Mouse (Mus musculus) c-Kit-negative CD71-positive TER-119-positive erythroid progenitor cells, embryonic 14.5 days (primary cell): ENCODE measurements around the gene Slc28a1.
"Not testable (repeated sequence)": the region's sequence is repeated elsewhere in the genome, so short reads cannot be mapped to it uniquely, and the experiment has no call there.

ENCODE experiments used
- DNase-seq: peaks from one replicate; pipeline ENCODE4 v3.0.0-alpha.2; 2013; ENCODE audit warnings: low read depth, low spot score

Gene Slc28a1

DNA sequence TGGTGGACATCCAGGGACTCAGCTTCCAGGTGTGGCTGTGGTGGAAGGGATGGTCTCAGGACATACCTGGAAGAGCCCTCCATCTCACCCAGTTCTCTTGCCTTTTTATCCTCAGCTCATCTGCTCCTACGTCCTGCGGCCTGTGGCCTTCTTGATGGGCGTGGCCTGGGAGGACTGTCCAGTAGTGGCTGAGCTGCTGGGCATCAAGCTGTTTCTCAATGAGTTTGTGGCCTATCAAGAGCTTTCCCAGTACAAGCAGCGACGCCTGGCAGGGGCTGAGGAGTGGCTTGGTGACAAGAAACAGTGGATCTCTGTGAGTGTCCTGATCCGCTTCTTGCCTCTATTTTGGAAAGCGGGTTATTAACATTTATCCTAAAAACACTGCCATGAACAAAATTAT is 49.8 kb downstream of the Slc28a1 start:
- DNase-seq = no peak

DNA sequence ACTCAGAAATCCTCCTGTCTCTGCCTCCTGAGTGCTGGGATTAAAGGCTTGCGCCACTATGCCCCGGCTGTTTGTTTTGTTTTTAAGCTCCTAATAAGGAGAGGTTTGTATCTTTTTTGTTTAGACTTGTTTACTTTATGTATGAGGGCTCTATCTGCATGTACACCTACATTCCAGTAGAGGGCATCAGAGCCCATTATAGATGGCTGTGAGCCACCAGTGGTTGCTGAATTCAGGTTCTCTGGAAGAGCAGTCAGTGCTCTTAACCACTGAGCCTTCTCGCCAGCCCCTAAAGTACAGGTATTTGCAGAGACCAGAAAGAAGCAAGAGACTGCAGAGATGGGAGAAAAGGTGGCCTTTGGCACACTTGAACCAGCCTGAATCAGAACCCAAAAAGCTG is 52.5 kb downstream of the Slc28a1 start:
- DNase-seq = no peak

DNA sequence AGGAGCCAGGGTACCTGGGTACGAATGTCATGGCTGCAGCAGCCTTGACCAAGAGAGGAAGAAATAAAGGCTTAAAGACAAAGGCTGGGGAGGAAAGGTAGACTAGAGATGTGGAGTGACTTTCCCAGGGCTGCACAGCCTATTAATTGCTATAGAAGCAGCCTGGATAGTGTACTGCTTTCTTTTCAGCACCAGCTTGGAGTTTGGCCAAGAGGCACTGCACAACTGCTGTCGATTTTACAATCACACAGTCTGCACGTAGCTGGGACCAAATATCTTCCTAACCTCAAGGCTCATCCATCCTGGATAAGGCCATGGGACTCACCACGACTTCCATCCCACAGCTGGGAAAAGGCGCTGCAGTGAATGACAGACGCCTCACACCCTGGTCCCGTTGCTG is 54.8 kb downstream of the Slc28a1 start:
- DNase-seq = no peak

DNA sequence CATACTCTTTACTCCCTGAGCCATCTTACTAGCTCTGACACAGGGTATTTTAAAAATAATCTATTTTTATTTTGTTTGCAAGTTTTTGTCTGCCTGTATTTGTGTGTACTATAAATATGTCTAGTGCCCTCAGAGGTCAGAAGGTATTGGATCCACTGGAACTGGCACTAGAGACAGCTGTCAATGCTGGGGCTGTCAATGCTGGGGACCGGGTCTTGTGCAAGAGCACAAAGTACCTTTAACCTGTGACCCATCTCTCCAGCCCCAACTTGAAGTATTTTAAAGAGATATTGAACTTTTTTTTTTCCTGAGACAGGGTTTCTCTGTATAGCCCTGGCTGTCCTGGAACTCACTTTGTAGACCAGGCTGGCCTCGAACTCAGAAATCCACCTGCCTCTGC is 59.3 kb downstream of the Slc28a1 start:
- DNase-seq = no peak

DNA sequence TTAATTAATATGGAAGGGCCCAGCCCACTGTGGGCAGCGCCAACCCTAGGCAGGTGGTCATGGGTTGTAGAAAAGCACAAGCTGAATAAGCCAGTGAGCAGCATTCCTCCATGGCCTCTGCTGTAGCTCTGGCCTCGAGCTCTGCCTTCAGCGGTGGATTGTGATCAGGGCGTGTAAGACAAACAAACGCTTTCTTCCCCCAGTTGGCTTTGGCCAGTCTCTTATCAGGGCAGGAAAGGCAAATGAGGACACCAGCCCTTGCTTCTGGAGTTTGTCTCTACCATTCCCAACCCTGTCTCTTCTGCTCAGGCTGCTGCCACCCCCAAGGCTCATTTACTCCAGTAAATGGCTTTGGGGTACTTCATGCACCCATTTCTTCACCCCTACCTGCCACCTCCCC is 60.1 kb downstream of the Slc28a1 start:
- no peak for DNase-seq

DNA sequence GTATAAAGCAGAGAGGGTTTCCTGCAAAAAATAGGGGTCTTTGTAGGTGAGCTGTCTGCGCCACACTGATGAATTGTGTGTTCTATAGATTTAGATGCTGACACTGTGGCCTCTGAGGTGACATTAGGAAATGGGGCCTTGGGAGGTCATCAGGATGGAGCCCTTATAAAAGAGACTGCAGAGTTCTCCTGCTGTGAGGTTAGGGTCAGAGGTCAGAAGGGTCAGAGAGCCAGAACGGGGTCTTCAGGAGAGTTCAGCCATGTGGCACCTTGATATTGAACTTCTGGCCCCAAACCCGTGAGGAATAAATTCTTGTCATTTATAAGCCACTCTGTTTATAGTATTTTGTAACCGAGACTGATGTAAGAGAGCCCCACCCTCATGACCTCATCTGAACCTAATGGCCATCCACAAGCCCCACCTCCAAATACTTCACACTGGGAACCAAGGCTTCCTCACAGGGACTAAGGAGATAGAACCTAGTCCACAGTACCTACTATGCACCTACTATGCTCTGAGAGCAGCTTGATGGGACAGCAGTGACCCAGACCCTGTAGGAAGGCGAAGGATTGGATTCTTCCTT is 61.7 kb downstream of the Slc28a1 start:
- DNase-seq = no peak

DNA sequence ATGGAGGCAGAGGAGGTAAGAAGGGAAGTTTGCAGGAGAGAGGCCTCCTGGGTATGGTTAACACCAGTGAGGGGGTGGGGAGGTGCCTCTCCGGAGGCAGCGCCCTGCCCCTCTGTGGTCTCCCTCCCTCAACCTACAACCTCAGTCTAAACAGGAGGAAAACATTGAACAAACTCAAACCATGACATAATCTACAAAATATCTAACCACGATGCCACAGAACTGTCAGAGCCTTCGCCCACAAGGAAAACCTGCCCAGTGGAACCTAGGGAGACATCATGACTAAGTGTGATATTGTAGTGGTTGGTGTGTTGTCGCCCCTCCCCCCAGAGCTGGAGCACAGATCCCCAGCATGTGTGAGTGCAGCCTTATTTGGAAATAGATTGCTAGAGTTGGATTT is 64.9 kb downstream of the Slc28a1 start:
- no peak for DNase-seq

DNA sequence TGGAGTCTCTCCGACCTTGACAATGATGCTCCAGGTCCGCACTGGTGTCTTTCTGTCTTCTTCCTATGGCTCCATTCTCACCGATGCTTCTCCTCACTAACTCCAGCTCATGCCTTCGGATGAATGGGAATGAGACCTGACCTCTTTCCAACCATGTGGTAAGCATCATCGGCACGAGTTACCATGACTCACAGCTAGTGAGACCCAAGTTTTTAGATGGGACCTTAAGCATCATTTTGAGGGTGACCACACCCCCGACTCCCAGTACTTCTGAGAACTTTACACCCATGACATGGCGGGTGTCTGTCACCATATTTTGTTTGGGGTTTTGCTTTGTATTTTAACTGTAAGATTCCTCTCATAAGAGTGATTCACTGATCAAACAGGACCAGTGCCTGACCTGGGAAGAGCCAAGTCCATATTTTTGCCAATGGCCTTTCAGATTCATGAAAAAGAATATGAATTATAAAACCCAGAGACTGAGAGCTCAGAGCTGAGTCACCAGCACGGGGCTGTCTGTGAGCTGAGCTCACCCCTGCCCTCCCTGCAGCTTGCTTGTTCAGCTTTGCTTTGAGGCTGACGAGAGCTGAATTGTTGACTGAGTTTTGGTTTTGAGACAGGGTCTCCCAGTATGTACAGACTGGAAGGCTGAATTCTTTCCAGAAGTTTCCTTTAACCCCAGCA is 68.0 kb downstream of the Slc28a1 start:
- no peak for DNase-seq

DNA sequence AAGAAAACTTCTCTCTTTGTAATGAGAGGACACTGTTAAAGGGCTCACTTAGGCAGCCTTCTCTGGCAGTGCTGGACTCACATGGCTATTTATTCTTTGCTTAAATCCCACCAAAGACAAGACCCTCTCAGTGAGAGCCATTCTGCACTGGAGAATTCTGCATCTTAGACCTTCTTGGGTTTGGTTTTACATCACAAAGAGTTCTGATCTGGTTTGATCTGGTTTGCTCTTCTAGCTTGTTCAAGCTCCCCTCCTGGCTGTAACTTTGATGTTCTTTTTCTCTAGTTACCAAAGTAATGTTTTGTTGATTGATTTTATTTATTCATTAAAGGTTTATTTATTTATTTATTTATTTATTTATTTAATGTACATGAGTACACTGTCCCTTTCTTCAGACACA is 68.6 kb downstream of the Slc28a1 start:
- no peak for DNase-seq

DNA sequence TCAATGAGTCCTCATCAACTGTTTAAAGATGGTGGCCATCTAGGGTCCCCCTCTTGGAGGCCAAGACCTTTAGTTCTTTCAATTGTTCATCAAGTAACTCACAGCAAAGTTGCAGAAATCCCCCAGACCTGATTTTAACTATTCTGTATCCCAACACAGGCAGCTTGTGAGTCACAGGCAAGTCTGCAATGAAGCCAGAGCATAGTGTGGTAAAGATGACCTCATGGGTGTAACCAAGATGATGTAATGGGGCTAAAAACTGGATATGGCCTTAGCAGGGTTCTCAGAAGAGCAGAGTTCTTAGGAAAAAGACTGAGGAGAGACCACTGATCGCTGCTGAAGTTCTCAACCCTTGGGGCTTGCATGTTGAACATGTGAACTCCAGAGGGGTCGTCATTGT is 69.5 kb downstream of the Slc28a1 start:
- no peak for DNase-seq

DNA sequence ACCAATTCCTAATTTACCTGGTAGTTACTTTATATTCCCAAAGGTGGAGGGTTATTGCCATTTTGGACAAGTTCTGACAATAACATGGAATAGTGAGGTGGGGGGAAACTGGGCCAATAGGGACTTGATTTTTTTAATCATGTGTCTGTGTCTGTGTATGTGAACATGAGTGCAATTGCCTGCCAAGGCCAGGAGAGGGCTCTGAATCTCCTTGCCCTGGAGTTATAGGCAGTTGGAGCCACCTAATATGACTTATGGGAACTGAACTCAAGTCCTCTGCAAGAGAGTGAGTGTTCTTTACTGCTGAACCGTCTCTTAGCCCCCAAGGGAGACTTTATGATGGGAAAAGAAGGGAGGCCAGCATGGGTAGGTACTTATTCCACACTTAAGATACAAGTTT is 70.1 kb downstream of the Slc28a1 start:
- DNase-seq = no peak

DNA sequence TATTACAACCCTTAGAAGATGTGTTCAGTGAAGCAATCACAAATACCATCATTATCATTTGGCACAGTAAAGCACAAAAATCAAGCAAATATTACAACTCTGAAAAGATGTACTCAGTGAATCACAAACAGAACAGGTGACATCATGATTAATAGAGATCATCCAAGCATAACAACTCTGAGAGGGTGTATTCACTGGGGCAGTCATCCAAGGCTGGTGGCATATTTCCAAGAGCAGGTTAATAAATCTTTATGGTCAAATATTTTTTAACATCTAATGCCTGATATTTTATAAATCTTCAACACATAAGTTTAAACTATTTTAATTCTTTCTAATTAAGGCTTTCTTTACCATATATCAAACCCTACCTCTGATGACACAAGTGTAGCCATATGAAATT is 71.4 kb downstream of the Slc28a1 start:
- not testable (repeated sequence) for DNase-seq

DNA sequence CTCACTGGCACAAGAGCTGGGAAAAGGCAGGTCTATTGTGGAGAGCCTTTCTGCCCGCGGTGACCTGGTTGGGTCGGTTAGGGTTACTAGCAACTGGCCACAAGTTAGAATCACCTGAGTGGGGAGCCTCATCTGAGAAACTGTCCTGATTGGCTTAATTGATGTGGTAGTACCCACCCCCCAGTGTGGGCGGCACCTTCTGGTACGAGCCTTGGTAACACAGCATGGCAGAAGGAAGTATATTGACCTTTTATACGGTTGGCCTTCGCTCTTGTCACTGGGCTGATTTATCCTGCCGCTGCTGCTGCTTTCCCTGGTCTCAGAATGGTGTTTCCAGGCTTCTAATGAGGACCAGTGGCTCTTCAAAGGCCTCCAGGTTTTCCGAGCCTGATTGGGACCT is 74.6 kb downstream of the Slc28a1 start:
- DNase-seq = no peak

DNA sequence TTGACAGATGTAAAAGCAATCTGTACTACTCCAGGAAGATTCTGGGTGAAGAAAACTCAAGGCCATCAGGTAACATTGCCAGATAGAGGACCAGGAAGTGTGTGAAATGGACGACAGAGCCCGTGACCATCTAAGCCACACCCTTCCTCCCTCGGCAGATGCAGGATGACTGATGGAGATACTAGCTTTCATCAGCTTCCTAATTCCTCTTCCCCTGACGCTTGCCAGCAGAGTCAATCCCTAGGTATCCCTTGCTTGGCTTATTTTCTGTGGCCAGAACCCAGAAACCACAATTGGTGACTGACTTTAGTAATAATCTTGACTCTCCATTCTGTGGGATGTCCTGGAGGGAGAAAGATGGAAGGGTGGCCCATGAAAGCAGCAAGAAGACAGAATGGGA is 80.9 kb downstream of the Slc28a1 start:
- DNase-seq = no peak

DNA sequence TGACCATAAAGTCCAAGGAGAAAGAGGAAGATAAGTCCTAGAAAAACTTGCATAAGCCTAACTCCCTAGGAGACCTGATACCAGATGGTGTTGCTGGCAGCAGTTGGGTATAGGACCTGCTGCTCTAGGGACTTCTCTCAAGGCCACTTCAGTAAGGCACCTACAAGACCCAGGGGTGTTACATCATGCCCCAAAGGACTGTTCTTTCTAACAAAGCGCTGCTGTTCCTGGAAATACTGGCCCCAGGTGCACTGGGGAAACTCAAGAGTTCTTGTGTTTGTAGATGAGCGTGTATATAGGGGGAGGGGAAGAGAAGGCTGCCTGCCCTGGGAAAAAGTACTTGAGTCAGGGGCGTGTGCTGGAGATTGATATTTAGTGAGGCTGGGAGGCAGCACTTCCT is 82.2 kb downstream of the Slc28a1 start:
- no peak for DNase-seq

DNA sequence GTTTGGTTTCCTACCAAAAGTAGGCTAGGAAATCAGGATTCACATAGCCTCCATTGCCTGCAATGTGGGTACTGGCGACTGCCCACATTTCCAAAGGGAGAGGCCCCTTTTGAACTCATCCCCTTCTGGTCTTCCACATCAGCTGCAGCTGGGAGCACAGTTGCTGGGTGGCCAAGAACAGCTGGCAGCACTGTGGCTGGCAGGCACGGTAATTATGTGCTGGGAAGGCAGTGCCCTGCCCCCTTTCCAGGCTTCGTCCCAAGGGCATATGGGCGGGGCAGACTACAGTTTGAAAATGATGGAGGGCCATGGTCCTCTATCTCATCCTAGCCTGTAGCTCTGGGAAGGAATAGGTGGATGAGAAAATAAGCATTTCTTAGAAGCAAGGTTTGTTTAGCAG is 83.9 kb downstream of the Slc28a1 start:
- DNase-seq = no peak

DNA sequence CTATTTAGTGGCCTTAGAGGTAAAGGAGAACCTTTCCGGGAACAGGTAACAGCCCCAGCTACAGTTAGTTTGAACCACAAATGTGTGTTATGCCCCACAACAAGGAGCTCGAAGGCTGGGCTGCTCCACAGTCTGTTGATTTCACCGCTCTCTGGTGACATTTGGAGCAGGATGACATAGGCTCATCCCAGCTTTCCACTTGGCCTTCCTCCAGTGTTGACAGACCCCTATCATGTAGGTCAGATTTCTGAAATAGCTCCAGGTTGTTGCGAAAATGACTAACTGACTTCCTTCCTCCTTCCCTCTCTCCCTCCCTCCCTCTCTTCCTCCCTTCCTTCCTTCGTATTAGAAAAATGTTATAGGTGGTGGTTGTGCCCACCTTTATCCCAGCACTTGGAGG is 84.5 kb downstream of the Slc28a1 start:
- no peak for DNase-seq

DNA sequence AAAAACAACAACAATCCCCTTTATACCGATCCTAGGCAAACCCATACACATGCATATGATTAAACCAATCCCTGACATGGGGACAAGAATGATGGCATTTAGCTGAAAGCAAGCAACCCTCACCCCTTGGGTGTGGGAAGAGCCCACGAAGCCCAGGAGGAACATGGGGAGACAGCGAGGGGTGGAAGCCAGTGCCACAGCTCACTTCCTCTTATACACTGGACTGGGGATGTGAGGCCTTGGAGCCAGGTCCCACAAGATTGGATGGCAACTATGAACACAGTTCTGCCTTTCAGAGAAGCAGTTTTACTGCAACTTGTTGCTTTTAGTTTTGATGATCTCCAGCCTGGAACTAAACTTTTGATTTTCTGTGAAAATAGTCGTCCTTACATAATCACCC is 85.2 kb downstream of the Slc28a1 start:
- DNase-seq = no peak

DNA sequence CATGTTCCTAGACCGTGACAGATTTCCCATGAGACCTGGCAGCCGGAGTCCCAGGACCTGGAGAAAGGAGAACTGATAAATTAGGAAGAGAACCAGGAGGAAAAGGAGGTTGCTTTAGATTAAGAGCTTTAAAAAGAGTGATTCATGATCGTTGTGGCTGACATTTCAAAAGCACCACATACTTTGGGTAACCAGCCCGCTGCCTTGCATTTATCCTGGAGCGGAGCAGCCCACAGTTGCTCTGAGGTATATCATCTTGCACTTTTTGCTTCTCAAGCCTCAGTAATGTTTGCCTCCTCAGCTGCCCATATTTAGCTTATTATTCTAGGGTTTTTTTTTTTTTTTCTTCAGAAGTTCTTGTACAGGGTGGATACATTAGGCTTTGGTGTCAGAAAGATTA is 87.8 kb downstream of the Slc28a1 start:
- DNase-seq = no peak

DNA sequence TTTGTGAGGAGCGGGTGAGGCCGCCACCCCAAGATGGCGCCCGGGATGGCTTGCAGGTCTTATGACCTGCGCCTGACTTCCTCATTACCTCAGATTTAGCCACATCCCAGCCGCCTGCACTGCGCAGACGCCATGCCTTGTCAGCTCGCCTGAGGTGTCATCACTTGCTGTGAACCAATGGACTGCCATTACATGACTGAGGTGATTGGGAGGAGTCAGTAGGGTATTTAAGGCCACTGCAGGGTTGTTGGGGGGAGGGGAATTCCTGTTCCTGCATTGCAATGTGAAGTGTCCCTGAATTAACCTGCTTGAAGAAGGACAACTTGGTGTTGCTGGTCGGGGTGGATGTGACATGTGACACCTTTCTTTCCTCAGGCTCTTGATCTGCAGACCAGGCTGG is 89.0 kb downstream of the Slc28a1 start:
- DNase-seq = not testable (repeated sequence)

DNA sequence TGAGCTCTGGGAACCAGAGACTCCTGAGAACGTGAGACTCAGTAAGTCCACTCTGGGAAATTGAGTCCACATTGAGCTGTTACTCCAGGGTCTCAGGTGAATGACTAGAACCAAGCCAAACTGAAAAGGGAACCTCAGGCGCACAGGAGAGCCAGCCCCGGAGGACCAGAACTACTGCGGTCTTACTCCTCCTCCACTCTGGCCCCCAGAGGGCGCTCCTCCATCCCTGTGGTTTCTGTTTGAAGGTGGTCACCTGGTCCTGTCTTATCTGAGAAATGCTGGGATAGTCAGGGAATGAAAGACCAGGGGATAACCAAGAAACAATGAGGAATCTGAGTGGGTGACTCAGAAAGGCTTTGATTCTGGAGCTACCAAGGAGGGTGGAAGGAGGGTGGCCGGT is 94.3 kb downstream of the Slc28a1 start:
- DNase-seq = no peak

DNA sequence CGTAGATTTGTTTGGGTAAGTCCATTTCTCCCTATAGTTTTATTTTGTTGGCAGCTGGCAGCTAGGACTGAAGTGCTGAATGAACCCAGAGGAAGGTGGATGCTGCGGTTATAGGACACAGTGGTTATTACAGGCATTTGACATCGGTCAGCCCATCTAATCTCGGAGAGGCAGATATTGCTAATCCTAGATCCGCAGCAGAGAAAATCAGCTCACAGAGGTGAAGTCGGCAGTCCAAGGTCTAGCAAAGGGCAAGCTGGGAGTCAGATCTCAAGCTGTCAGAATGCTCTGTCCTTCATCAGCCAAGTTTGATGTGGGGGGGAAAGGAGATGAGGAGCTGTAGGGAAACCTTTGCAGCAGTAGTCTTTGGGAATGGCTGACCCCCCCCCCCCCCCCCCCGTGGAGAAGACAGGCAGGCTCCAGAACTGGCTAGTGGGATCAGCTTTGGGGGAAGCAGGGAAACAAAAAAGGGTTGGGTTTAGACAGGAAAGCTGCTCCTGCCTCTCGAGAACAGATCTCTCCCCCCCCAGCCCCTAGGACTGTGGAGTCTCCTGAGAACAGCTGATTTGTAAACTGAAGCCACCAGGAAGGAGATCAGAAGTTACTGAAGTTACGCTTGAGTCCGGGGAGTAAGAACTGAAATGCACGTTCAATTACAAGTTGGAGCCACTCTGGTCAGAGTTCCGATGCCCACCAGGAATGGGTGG is 95.5 kb downstream of the Slc28a1 start:
- DNase-seq = no peak

DNA sequence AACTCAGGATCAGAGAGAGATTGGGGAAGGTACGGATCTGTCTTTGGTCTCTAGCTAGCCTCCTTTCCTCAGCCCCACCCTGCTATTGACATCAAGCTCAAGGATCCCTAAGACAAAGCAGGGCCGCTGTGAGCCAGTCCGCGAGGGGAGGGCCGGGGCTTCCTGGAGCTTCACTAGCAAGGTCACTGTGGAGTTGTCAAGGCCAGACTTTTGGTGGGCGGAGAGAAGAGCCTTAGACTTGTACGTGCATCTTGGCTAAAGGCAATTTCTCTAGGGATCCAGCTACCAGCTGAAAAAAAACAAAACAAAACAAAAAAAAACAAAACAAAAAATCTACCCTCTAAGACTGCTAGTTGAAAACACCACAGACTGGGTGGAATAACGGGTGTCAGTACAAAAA is 97.2 kb downstream of the Slc28a1 start:
- no peak for DNase-seq
